Mouse (Mus musculus): Measurements from ENCODE around the gene Lamp2. TPM values are rescaled to one million over a fixed set of nuclear protein-coding genes. Genes with fewer than 3 reads are reported as not detected.

Lamp2 gene
- total RNA-seq, 2 experiments from 2014 or later: 120 to 134 TPM

- DNase-seq: peak in 1 of 2 experiments; percentile 45
Observed at GRCm38 (mm10) chrX:38428818-38429440, 27.3 kb downstream of the Lamp2 start.

DNA sequence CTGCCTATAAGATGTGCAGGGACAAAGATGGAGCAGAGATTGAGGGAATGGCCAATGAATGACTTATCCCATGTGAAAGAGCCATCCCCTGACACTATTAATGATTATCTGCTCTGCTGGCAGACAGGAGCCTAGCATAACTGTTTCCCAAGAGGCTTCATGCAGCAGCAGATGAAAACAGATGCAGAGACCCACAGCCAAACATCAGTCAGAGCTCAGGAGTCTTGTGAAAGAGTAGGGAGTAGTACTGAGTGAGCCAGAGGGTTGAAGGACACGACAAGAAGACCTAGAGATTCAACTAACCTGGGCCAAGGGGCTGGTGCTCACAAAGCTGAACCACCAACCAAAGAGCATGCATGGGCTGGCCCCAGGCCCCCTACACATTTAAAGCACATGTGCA lies 30.2 kb downstream of the Lamp2 start:
- no peak for DNase-seq

DNA sequence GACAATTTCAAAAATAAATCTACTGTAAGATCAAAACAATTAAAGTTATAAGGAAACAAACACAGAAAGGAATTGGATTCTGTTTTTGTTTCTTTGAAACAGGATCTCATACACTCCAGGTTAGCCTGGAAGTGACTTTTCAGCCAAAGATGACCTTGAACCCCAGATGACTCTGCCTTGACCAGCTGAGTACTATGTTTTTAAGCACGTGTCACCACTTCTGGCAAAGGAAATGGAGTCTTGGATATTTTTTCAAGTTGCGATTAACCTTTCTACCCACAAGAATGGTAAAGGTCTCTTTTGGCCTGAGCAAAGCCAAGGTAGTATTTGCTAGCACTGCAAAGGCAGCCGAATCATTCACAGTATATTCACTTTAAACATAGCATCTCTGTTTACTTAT lies 33.2 kb downstream of the Lamp2 start:
- DNase-seq: no peak

GRCm38 (mm10) chrX:38422396-38422795 lies 33.9 kb downstream of the Lamp2 start:
- DNase-seq: no peak

GRCm38 (mm10) chrX:38403879-38404278 lies 52.4 kb downstream of the Lamp2 start:
- no peak for DNase-seq

- no peak for DNase-seq
Observed at GRCm38 (mm10) chrX:38402981-38403380, 53.3 kb downstream of the Lamp2 start.

GRCm38 (mm10) chrX:38402004-38402403 lies 54.2 kb downstream of the Lamp2 start:
- DNase-seq: peak; percentile 36 to 53

DNA sequence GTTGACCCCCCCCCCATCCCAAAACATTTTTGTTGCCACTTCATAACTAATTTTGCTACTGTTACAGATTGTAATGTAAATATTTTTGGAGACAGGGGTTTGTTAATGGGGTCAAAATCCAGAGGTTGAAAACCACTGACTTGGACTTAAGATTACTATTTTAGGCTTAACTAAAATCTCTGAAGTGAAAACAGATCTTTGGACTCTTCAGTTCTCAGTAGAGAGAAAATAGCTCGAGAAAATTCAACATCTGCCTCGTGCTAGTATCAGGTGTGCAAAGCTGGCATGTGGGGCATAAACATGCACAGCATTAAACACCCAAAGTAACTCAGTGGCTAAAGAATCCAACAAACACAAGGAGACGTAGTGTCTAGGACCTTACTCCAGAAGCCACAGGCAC lies 55.6 kb downstream of the Lamp2 start:
- no peak for DNase-seq

GRCm38 (mm10) chrX:38399671-38400070 lies 56.6 kb downstream of the Lamp2 start:
- DNase-seq: no peak

GRCm38 (mm10) chrX:38373169-38373568 lies 83.1 kb downstream of the Lamp2 start:
- peak in 1 of 2 experiments; percentile 5 for DNase-seq

DNA sequence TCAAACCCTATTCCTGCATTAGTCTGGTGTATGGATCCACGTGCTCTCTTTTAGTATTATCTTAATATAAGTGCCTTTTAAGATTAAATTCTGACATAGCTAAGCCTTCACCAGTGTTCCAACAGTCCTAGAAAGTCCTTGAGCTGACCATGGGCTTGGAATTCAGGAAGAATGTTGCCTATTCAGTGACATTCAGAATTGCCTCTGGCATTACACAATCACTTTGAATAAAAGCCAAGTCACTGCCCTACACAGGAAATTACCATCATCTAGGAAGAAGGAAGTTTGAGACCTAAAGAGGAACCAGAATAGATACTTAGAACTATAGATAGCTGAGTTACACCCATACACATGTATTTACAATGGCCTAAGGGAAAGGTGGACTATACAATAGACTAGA lies 91.6 kb downstream of the Lamp2 start:
- peak in 1 of 2 experiments; percentile 23 for DNase-seq

GRCm38 (mm10) chrX:38362016-38362415 lies 94.2 kb downstream of the Lamp2 start:
- no peak for DNase-seq

Other genes starting within 250 kb of the Lamp2 start
- 1 to 10 TPM; 1.0 to 1.5 TPM for gene Tmem255a, start 204.0 kb downstream of the Lamp2 start, total RNA-seq (2021)
- gene Atp1b4, start 140.3 kb downstream of the Lamp2 start, total RNA-seq (2021): not detected
- 10 to 100 TPM; 12.1 to 13.4 TPM for gene Cul4b, start 119.7 kb upstream of the Lamp2 start, total RNA-seq (2021)
- gene Mcts1, start 144.1 kb upstream of the Lamp2 start, total RNA-seq (2021): 10 to 100 TPM; 38.2 to 44.1 TPM
- gene C1galt1c1, start 178.6 kb upstream of the Lamp2 start, total RNA-seq (2021): 10 to 100 TPM; 10.0 to 13.3 TPM

Measured in heart, adult 18-20 months (tissue).